In the genomic region with DNA sequence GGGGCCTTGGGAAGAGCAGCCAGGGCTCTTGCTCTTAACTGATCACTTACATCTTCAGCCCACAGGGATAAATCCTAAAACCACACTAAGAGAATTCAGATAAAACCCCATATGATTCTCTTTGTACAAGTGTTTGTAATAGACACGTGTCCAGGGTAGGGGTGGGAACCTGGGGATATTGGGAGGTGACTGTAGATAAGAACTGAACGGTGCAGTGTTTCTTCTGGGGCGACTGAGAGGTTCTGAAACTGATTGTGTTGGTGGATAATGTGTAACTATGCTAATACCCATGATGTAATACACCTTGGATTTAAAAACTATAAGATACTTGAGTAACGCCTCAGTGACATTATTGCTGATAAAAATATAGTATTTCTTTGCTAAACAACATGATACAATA, we compare ENCODE assay signal across 21 mouse cellular contexts. TPM values are rescaled to one million over a fixed set of nuclear protein-coding genes. Genes with fewer than 3 reads are reported as not detected.
"Had no signal": no experiment of that assay in that cellular context is flagged by ENCODE, and none has a peak within 500 bp of the region (broad histone marks: within the 10 kb centered on the region; RNA-seq: fewer than 3 reads in every experiment).

No protein-coding gene starts in this region.

- H3K4me1 ChIP-seq: neural tube, embryonic 12.5 days; stomach, embryonic 15.5 days had no signal

- H3K27ac ChIP-seq: neural tube, embryonic 12.5 days; neural tube, embryonic 13.5 days; neural tube, embryonic 15.5 days; stomach, embryonic 15.5 days; stomach, postnatal 0 days had no signal

- H3K9ac ChIP-seq: neural tube, embryonic 12.5 days; neural tube, embryonic 13.5 days; neural tube, embryonic 15.5 days; stomach, embryonic 15.5 days had no signal

- H3K36me3 ChIP-seq: neural tube, embryonic 12.5 days; neural tube, embryonic 13.5 days; neural tube, embryonic 15.5 days; stomach, embryonic 15.5 days had no signal

- DNase-seq: retina, postnatal 1 day; right cerebral cortex, adult 18-20 months; right cerebral cortex, postnatal 14 days; right cerebral cortex, postnatal 25 days; right cerebral cortex, postnatal 4 days; spleen, adult 18-20 months; thymus, adult 18-20 months; thymus, adult 2 months; thymus, postnatal 14 days; thymus, postnatal 25 days; thymus, postnatal 36 days had no signal

- H3K9me3 ChIP-seq: neural tube, embryonic 12.5 days; neural tube, embryonic 13.5 days; neural tube, embryonic 15.5 days; stomach, embryonic 15.5 days had no signal

- H3K4me3 ChIP-seq: neural tube, embryonic 12.5 days; neural tube, embryonic 13.5 days; neural tube, embryonic 15.5 days; stomach, embryonic 15.5 days had no signal

- H3K27me3 ChIP-seq: neural tube, embryonic 12.5 days; neural tube, embryonic 13.5 days; neural tube, embryonic 15.5 days; stomach, embryonic 15.5 days had no signal

- H3K4me2 ChIP-seq: neural tube, embryonic 12.5 days; stomach, embryonic 15.5 days had no signal

RNA-seq across cellular contexts. Expression of a gene that starts 23.4 kb away (rescaled TPM):
- polyA plus RNA-seq: small intestine, adult 2 months; spleen, adult 2 months; thymus, adult 2 months had no signal

RNA-seq across cellular contexts. Expression of a gene that starts 51.7 kb away (rescaled TPM):
- polyA plus RNA-seq: small intestine, adult 2 months; spleen, adult 2 months; testis, adult 2 months; thymus, adult 2 months; thymus, postnatal 0 days; urinary bladder, adult 2 months had no signal
